Mouse (Mus musculus): Measurements from ENCODE around the gene Rfxank.

GRCm38 (mm10) chr8:70157240-70157800, 18.4 kb upstream of the Rfxank start:
- no peak for TF ChIP-seq CTCF (conservative IDR thresholded peaks at IDR 0.05; ENCODE audit: low read length)
- TF ChIP-seq NANOG (IDR thresholded peaks at IDR 0.05; ENCODE audit: borderline replicate concordance, low read length) = no peak
- TF ChIP-seq POU5F1 (IDR thresholded peaks at IDR 0.05; ENCODE audit: borderline replicate concordance, low read length) = no peak
